Mouse (Mus musculus): ENCODE measurements around the gene Cfap77. TPM values are rescaled to one million over a fixed set of nuclear protein-coding genes. Genes with fewer than 3 reads are reported as not detected.

The Cfap77 gene
- polyA plus RNA-seq, 1 experiment from 2014 or later: 0.75 TPM

- Histone ChIP-seq H3K9me3 (no peaks in the 10 kb centered on the region), H3K27me3 (replicated peaks; ENCODE audit: low read depth, poor library complexity, severe bottlenecking) (peaks cover 97% of the 10 kb centered on the region), H3K4me3 (no peak overlapping the region), H3K27ac (replicated peaks) (no peak overlapping the region), H3K36me3 (replicated peaks) (no peaks in the 10 kb centered on the region), H3K4me1 (peaks cover 53% of the 10 kb centered on the region)
- DNase-seq (ENCODE audit: low spot score): no peak
- 69% methylated on average over 5 of the region's 5 CpGs for WGBS
Observed at GRCm38 (mm10) chr2:28975604-28976003, 79.3 kb downstream of the Cfap77 start.

DNA sequence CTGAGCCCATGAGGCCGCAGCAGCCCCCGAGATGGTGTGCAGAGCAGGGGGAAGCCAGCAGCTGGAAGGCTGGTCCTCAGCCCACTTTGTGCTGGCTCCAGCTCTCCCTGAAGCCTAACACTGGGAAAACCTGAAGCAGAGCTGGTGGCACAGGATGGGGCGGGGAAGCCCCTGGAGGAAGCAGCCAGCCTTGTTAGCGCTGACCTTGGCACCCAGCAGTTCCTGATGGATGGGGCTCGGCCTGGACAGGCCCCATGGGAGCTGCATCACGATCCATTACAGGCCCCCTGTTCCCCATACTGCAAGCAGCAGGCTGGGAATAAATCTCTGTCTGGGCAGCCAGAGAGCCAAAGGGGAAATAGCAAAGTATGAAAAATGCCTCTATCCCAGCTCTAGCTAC is 80.3 kb downstream of the Cfap77 start:
- H3K27me3 ChIP-seq (replicated peaks; ENCODE audit: low read depth, poor library complexity, severe bottlenecking): peaks cover 99% of the 10 kb centered on the region
- H3K27ac ChIP-seq (replicated peaks): peak overlapping the region; percentile 57; the same call in 1 of the 2 replicates
- WGBS: 33% methylated on average over 6 of the region's 6 CpGs
- no peak for DNase-seq (ENCODE audit: low spot score)
- H3K9me3 ChIP-seq: no peaks in the 10 kb centered on the region
- H3K4me3 ChIP-seq: peak overlapping the region; percentile 25; the same call in 1 of the 2 replicates
- H3K4me1 ChIP-seq: peaks cover 43% of the 10 kb centered on the region
- H3K36me3 ChIP-seq (replicated peaks): no peaks in the 10 kb centered on the region

GRCm38 (mm10) chr2:28973832-28974450 is 80.9 kb downstream of the Cfap77 start:
- H3K36me3 ChIP-seq (replicated peaks): no peaks in the 10 kb centered on the region
- WGBS: 30% methylated on average over 15 of the region's 15 CpGs
- peaks cover 43% of the 10 kb centered on the region for H3K4me1 ChIP-seq
- H3K27me3 ChIP-seq (replicated peaks; ENCODE audit: low read depth, poor library complexity, severe bottlenecking): peaks cover 100% of the 10 kb centered on the region
- peak; percentile 59 for DNase-seq (ENCODE audit: low spot score)
- no peaks in the 10 kb centered on the region for H3K9me3 ChIP-seq
- peak overlapping the region; percentile 25; the same call in 1 of the 2 replicates for H3K4me3 ChIP-seq
- peak overlapping the region; percentile 57; the same call in 1 of the 2 replicates for H3K27ac ChIP-seq (replicated peaks)

DNA sequence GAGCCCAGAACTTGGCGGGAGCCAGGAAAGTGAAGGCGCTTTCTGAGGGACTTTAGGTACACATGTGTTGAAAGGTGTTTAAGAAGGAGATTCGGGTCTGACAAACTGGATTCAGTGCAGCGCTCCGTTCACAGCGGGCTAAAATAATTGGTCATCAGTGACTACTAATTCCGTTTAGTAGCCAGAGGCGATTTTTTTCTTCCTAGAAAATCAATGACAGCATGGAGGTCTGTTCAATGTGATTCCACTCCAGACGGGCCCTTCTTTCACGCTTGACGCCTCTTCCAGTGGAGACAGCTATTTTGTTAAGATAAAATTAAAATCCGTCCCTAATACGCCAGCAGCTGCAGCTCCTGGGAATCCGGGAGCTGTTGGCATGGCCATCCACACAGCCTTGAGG is 84.4 kb downstream of the Cfap77 start:
- 76% methylated on average over 14 of the region's 14 CpGs for WGBS
- Histone ChIP-seq H3K27ac (replicated peaks) (no peak overlapping the region), H3K9me3 (no peaks in the 10 kb centered on the region), H3K27me3 (replicated peaks; ENCODE audit: low read depth, poor library complexity, severe bottlenecking) (peaks cover 99% of the 10 kb centered on the region), H3K4me1 (peaks cover 48% of the 10 kb centered on the region), H3K4me3 (no peak overlapping the region), H3K36me3 (replicated peaks) (no peaks in the 10 kb centered on the region)
- DNase-seq (ENCODE audit: low spot score): no peak

- no peaks in the 10 kb centered on the region for H3K9me3 ChIP-seq
- WGBS: 78% methylated on average over 1 of the region's 1 CpGs
- H3K27ac ChIP-seq (replicated peaks): no peak overlapping the region
- no peak overlapping the region for H3K4me3 ChIP-seq
- H3K4me1 ChIP-seq: peaks cover 27% of the 10 kb centered on the region
- no peaks in the 10 kb centered on the region for H3K36me3 ChIP-seq (replicated peaks)
- peaks cover 97% of the 10 kb centered on the region for H3K27me3 ChIP-seq (replicated peaks; ENCODE audit: low read depth, poor library complexity, severe bottlenecking)
- DNase-seq (ENCODE audit: low spot score): no peak
Observed at GRCm38 (mm10) chr2:28968278-28968677, 86.6 kb downstream of the Cfap77 start.

DNA sequence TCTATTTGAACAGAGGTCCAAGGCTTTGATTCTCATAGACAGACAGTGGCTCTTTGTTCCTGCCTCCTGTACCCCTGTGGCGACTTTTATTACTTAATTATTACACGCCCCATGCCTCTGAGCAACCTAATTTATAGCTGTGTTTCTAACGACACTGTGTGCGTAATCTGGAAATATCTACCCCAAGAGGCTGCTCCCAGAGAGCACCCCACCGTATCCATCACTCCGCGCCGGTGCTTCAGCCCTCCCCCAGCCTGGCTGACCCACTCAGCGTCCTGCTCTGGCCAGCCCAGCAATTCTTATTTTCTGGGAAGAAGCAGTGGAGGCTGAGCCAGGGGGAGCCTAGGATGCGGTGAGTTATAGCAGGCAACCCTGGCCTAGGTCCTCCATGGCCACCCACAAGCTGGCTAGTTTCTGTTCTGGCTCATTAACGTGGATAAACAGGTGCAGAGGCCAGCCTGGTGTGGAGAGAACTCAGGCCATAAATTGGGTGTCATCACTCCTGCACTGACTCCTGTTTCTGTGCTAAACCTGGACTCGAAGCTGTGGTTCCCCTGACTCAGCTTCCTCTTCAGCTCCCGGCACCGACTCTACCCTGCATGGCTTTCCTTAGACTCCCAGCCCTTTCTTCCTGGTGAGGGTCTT is 88.6 kb downstream of the Cfap77 start:
- peaks cover 21% of the 10 kb centered on the region for H3K4me1 ChIP-seq
- no peak for DNase-seq (ENCODE audit: low spot score)
- H3K27me3 ChIP-seq (replicated peaks; ENCODE audit: low read depth, poor library complexity, severe bottlenecking): peaks cover 97% of the 10 kb centered on the region
- H3K9me3 ChIP-seq: no peaks in the 10 kb centered on the region
- 55% methylated on average over 14 of the region's 14 CpGs for WGBS
- no peaks in the 10 kb centered on the region for H3K36me3 ChIP-seq (replicated peaks)
- H3K27ac ChIP-seq (replicated peaks): no peak overlapping the region
- no peak overlapping the region for H3K4me3 ChIP-seq

- no peak overlapping the region for H3K4me3 ChIP-seq
- H3K4me1 ChIP-seq: peaks cover 16% of the 10 kb centered on the region
- no peaks in the 10 kb centered on the region for H3K36me3 ChIP-seq (replicated peaks)
- 82% methylated on average over 6 of the region's 6 CpGs for WGBS
- peaks cover 97% of the 10 kb centered on the region for H3K27me3 ChIP-seq (replicated peaks; ENCODE audit: low read depth, poor library complexity, severe bottlenecking)
- DNase-seq (ENCODE audit: low spot score): no peak
- H3K9me3 ChIP-seq: no peaks in the 10 kb centered on the region
- H3K27ac ChIP-seq (replicated peaks): no peak overlapping the region
Observed at GRCm38 (mm10) chr2:28963565-28963964, 91.3 kb downstream of the Cfap77 start.

GRCm38 (mm10) chr2:28961636-28962035 is 93.2 kb downstream of the Cfap77 start:
- H3K27me3 ChIP-seq (replicated peaks; ENCODE audit: low read depth, poor library complexity, severe bottlenecking): peaks cover 97% of the 10 kb centered on the region
- H3K4me3 ChIP-seq: no peak overlapping the region
- no peak overlapping the region for H3K27ac ChIP-seq (replicated peaks)
- peaks cover 11% of the 10 kb centered on the region for H3K4me1 ChIP-seq
- WGBS: 74% methylated on average over 5 of the region's 5 CpGs
- DNase-seq (ENCODE audit: low spot score): no peak
- no peaks in the 10 kb centered on the region for H3K36me3 ChIP-seq (replicated peaks)
- no peaks in the 10 kb centered on the region for H3K9me3 ChIP-seq

- no peak for DNase-seq (ENCODE audit: low spot score)
- Histone ChIP-seq H3K4me3 (no peak overlapping the region), H3K36me3 (replicated peaks) (no peaks in the 10 kb centered on the region), H3K4me1 (peaks cover 6% of the 10 kb centered on the region), H3K9me3 (no peaks in the 10 kb centered on the region), H3K27me3 (replicated peaks; ENCODE audit: low read depth, poor library complexity, severe bottlenecking) (peaks cover 97% of the 10 kb centered on the region), H3K27ac (replicated peaks) (no peak overlapping the region)
- 85% methylated on average over 15 of the region's 15 CpGs for WGBS
Observed at GRCm38 (mm10) chr2:28961024-28961585, 93.8 kb downstream of the Cfap77 start.

DNA sequence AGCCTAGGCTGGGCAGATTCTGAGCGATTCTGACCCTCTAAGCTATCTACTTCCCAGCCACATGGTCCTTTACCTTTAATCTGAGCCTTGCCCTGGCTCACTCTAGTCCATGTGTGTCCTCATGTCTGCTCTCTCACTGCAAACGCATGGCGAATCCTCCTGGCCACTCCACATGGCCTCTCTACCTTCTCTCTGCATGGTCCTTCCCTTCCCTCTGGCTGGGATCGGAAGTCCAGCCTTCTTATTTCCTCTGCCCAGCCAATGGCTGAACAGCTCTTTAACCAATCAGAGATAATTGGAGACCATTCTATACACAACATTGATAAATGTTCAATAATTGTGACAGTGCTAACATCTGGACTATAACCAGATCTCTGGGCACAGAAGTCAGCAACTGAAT is 98.0 kb downstream of the Cfap77 start:
- no peak overlapping the region for H3K27ac ChIP-seq (replicated peaks)
- DNase-seq (ENCODE audit: low spot score): no peak
- 87% methylated on average over 4 of the region's 4 CpGs for WGBS
- H3K36me3 ChIP-seq (replicated peaks): no peaks in the 10 kb centered on the region
- H3K4me1 ChIP-seq: peaks cover 20% of the 10 kb centered on the region
- no peaks in the 10 kb centered on the region for H3K9me3 ChIP-seq
- no peak overlapping the region for H3K4me3 ChIP-seq
- peaks cover 87% of the 10 kb centered on the region for H3K27me3 ChIP-seq (replicated peaks; ENCODE audit: low read depth, poor library complexity, severe bottlenecking)

DNA sequence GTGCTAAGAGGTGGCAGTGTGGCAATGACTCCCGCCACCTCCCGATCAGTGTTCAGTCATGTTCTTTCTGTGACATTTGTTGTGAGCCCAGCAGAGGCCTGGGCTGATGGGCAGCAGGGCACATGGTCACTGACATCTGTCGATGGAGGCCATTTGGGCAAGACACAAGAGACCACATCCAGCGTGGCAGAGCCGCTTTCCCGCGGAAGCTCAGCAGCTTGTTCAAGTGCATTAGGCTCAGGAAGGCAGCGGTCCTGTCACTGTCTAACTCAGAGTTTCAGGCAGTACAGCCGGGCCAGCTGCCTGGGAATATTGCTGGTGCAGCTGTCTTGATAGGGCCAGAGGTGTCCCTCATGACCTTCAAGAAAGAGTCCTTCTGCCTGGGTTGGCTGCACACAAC is 100.3 kb downstream of the Cfap77 start:
- Histone ChIP-seq H3K27ac (replicated peaks) (no peak overlapping the region), H3K27me3 (replicated peaks; ENCODE audit: low read depth, poor library complexity, severe bottlenecking) (peaks cover 79% of the 10 kb centered on the region), H3K4me3 (no peak overlapping the region), H3K36me3 (replicated peaks) (no peaks in the 10 kb centered on the region), H3K9me3 (no peaks in the 10 kb centered on the region), H3K4me1 (peaks cover 20% of the 10 kb centered on the region)
- 80% methylated on average over 9 of the region's 9 CpGs for WGBS
- peak; percentile 36 for DNase-seq (ENCODE audit: low spot score)

DNA sequence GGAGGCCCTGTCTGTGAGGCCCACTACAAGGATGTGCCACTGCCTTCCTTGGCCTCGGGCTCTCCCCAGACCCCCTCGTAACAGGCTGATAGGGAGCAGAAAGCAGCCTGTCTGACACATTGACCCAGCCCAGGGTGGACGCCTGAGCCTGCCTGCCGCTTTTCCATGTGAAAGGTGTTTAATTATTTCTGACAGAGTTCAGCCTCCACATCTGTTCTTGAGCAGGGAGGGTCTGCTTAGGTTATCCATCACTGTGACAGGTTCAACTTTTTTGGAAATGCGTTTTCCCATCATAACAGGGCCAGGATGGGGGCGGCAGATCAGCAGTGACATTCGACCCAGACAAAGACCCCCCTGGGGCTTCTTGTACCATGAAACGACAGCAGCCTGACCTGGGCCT is 101.9 kb downstream of the Cfap77 start:
- peaks cover 78% of the 10 kb centered on the region for H3K27me3 ChIP-seq (replicated peaks; ENCODE audit: low read depth, poor library complexity, severe bottlenecking)
- no peak overlapping the region for H3K4me3 ChIP-seq
- 34% methylated on average over 8 of the region's 8 CpGs for WGBS
- H3K27ac ChIP-seq (replicated peaks): no peak overlapping the region
- no peaks in the 10 kb centered on the region for H3K36me3 ChIP-seq (replicated peaks)
- peaks cover 25% of the 10 kb centered on the region for H3K4me1 ChIP-seq
- DNase-seq (ENCODE audit: low spot score): peak; percentile 52
- no peaks in the 10 kb centered on the region for H3K9me3 ChIP-seq

DNA sequence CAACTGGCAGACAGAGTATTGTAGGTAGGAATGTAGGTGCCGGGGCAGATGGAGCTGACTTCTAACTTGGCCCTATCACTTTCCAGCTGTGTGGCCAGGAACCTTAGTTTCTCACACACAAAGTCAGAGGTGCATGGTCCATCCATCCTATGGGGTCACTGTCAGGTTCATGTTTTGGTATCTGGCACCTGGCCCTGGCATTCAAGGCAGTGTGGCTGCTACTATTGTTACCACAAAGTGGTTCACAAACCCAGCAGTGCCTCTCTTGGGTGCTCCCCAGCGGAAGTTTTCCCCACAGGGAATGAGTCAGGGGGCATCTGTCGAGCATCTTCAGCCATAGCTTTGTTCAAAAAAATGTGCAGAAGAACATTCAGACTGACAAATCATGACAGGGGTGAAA is 108.6 kb downstream of the Cfap77 start:
- no peak overlapping the region for H3K27ac ChIP-seq (replicated peaks)
- no peak overlapping the region for H3K4me3 ChIP-seq
- no peaks in the 10 kb centered on the region for H3K36me3 ChIP-seq (replicated peaks)
- H3K9me3 ChIP-seq: no peaks in the 10 kb centered on the region
- 82% methylated on average over 3 of the region's 3 CpGs for WGBS
- H3K27me3 ChIP-seq (replicated peaks; ENCODE audit: low read depth, poor library complexity, severe bottlenecking): peaks cover 88% of the 10 kb centered on the region
- no peak for DNase-seq (ENCODE audit: low spot score)
- peaks cover 40% of the 10 kb centered on the region for H3K4me1 ChIP-seq

All from embryonic facial prominence, embryonic 10.5 days (tissue).